Mouse (Mus musculus) kidney, adult 2 months (tissue): ENCODE measurements at regions not wholly inside any gene's neighbourhood (a gene's known extent, or its start where the extent isn't known, plus 50 kb on each side); places are given as distances from the start of the nearest gene placed in this dataset.

Experiments used
- DNase-seq: peaks from one replicate; pipeline ENCODE4 v3.0.0; 2021
- H3K27ac ChIP-seq: fragments of 200-500 bp; 2 replicates; pipeline ENCODE4 v1.5.1; 2012; ENCODE audit warnings: low read depth, low read length, control low read depth, inconsistent platforms; ENCODE audit not compliant: insufficient read depth
- H3K27me3 ChIP-seq: fragments of 200-500 bp; replicated peaks from 2 replicates; pipeline ENCODE4 v1.6.1; 2012; ENCODE audit warnings: mild to moderate bottlenecking, moderate library complexity, low read length, inconsistent platforms; ENCODE audit not compliant: control insufficient read depth, insufficient read depth
- H3K36me3 ChIP-seq: fragments of 200-500 bp; 2 replicates; pipeline ENCODE4 v1.6.1; 2012; ENCODE audit warnings: mild to moderate bottlenecking, moderate library complexity, low read length, inconsistent platforms; ENCODE audit not compliant: control insufficient read depth, insufficient read depth
- H3K4me1 ChIP-seq: fragments of 200-500 bp; 2 replicates; pipeline ENCODE4 v1.6.1; 2011; ENCODE audit warnings: low read length; ENCODE audit not compliant: control insufficient read depth, insufficient read depth
- H3K4me3 ChIP-seq: fragments of 200-500 bp; 2 replicates; pipeline ENCODE4 v1.5.1; 2011; ENCODE audit warnings: mild to moderate bottlenecking, low read depth, low read length, control low read depth; ENCODE audit not compliant: insufficient read depth
- CTCF ChIP-seq: fragments of 200-500 bp; conservative IDR thresholded peaks from 2 replicates; pipeline ENCODE4 v1.5.1; 2011; ENCODE audit warnings: low read depth, mild to moderate bottlenecking, control low read depth, low read length, moderate library complexity, mixed read lengths; ENCODE audit not compliant: insufficient read depth, insufficient read length
- POLR2A ChIP-seq: fragments of 200-500 bp; IDR thresholded peaks from one replicate; pipeline ENCODE4 v1.6.1; 2011; ENCODE audit warnings: low read depth, low read length, control low read depth
- WGBS: fragments of 180-500 bp; shearing (Covaris S2); methylation state at CpG from one replicate; pipeline ENCODE4 v1.1.7; 2018; 5-methylcytosine and 5-hydroxymethylcytosine counted together

GRCm38 (mm10) chr13:31349671-31350070 lies 206.3 kb upstream of the Foxq1 start:
- H3K27ac ChIP-seq: no peak overlapping the region
- no peak for DNase-seq
- TF ChIP-seq POLR2A: no peak
- no peak for TF ChIP-seq CTCF
- H3K36me3 ChIP-seq: no peaks in the 10 kb centered on the region
- no peaks in the 10 kb centered on the region for H3K27me3 ChIP-seq
- 64% methylated on average over 2 of the region's 2 CpGs for WGBS
- H3K4me3 ChIP-seq: no peak overlapping the region
- no peaks in the 10 kb centered on the region for H3K4me1 ChIP-seq

- no peaks in the 10 kb centered on the region for H3K36me3 ChIP-seq
- H3K4me3 ChIP-seq: no peak overlapping the region
- no peaks in the 10 kb centered on the region for H3K27me3 ChIP-seq
- TF ChIP-seq CTCF (no peak), POLR2A (no peak)
- DNase-seq: no peak
- no peaks in the 10 kb centered on the region for H3K4me1 ChIP-seq
- H3K27ac ChIP-seq: no peak overlapping the region
Measured at GRCm38 (mm10) chr13:31351481-31351880, 204.5 kb upstream of the Foxq1 start.

GRCm38 (mm10) chr13:31352825-31353224 lies 203.1 kb upstream of the Foxq1 start:
- no peaks in the 10 kb centered on the region for H3K36me3 ChIP-seq
- 80% methylated on average over 5 of the region's 5 CpGs for WGBS
- no peak for TF ChIP-seq POLR2A
- TF ChIP-seq CTCF: peak; percentile 52
- H3K4me3 ChIP-seq: no peak overlapping the region
- H3K27ac ChIP-seq: no peak overlapping the region
- no peaks in the 10 kb centered on the region for H3K4me1 ChIP-seq
- DNase-seq: no peak
- H3K27me3 ChIP-seq: no peaks in the 10 kb centered on the region

DNA sequence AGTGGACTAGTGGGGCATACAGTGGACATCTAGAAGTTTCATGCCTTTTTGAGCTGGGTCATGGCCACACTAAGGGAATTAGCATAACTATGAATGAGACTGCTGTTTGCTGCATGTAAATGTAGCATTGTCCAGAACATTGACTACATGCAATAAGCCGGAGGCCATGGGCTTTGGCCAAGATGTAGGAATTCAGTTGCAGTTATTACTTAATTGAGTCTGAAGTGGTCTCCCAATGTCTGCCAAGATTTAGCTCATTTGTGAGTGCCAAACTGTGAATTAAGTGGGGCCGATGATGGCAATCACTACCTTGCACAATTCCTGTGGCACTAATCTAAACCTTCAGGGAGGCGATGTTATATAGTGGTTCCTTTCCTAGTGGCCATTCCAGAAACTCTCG lies 196.6 kb upstream of the Foxq1 start:
- Histone ChIP-seq H3K4me3 (no peak overlapping the region), H3K27me3 (no peaks in the 10 kb centered on the region), H3K36me3 (no peaks in the 10 kb centered on the region), H3K4me1 (no peaks in the 10 kb centered on the region), H3K27ac (no peak overlapping the region)
- TF ChIP-seq POLR2A (no peak), CTCF (no peak)
- DNase-seq: peak; percentile 44
- 72% methylated on average over 4 of the region's 4 CpGs for whole genome bisulfite sequencing

GRCm38 (mm10) chr13:31362386-31362785 lies 193.5 kb upstream of the Foxq1 start:
- TF ChIP-seq POLR2A (no peak), CTCF (no peak)
- Histone ChIP-seq H3K27ac (no peak overlapping the region), H3K4me1 (no peaks in the 10 kb centered on the region), H3K4me3 (no peak overlapping the region), H3K36me3 (no peaks in the 10 kb centered on the region), H3K27me3 (no peaks in the 10 kb centered on the region)
- DNase-seq: no peak
- WGBS: 42% methylated on average over 3 of the region's 3 CpGs

DNA sequence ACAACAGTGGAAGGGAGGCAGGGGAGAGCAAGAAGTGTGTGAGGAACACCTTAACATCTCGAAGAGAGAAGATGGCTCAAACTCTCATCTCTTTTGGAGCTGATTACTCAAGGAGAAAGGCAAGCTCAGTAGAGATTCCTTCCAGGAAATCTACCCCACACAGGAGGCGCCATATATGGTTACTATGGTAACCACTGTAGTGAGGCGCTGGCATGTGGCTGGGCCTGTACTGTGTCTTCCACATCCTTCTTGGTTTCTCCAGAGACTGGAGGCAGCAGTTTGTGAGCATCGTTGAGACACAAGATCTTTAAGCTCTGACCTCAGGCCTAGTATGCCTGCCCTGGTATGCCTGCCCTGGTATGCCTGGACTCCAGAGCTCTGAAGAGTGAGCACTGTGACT lies 191.6 kb upstream of the Foxq1 start:
- 81% methylated on average over 4 of the region's 4 CpGs for WGBS
- Histone ChIP-seq H3K4me3 (no peak overlapping the region), H3K36me3 (no peaks in the 10 kb centered on the region), H3K4me1 (peaks cover 4% of the 10 kb centered on the region; the same call in 1 of the 2 replicates), H3K27ac (no peak overlapping the region), H3K27me3 (no peaks in the 10 kb centered on the region)
- DNase-seq: no peak
- TF ChIP-seq POLR2A (no peak), CTCF (no peak)

- TF ChIP-seq CTCF (no peak), POLR2A (no peak)
- Histone ChIP-seq H3K36me3 (no peaks in the 10 kb centered on the region), H3K4me3 (no peak overlapping the region), H3K27me3 (no peaks in the 10 kb centered on the region), H3K27ac (no peak overlapping the region), H3K4me1 (peaks cover 8% of the 10 kb centered on the region)
- 81% methylated on average over 3 of the region's 3 CpGs for WGBS
- peak; percentile 87 for DNase-seq
Measured at GRCm38 (mm10) chr13:31367226-31367625, 188.7 kb upstream of the Foxq1 start.

DNA sequence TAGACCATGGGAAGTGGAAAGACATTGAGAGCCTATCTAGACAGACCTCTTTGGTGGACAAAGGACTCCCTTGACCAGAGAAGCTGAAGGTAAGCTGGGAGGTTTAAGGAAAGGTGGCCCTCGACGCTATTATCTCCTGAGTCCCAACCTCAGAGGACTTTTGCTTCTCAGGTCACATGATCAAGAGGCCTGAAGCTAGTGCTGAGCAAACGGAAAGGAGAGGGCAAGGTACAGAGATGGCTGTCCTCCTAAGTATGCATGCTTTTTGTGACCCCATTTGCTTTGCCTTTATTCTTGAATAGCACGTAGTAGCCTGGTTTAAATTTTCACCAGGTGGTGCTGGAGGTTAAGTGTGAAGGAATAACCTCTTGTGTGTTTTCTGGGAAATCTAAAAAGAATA lies 186.8 kb upstream of the Foxq1 start:
- WGBS: 51% methylated on average over 4 of the region's 4 CpGs
- H3K36me3 ChIP-seq: no peaks in the 10 kb centered on the region
- no peaks in the 10 kb centered on the region for H3K27me3 ChIP-seq
- peaks cover 8% of the 10 kb centered on the region for H3K4me1 ChIP-seq
- H3K4me3 ChIP-seq: no peak overlapping the region
- TF ChIP-seq CTCF (no peak), POLR2A (no peak)
- no peak overlapping the region for H3K27ac ChIP-seq
- DNase-seq: peak; percentile 92
